Mouse (Mus musculus): Measurements from ENCODE around the gene Zfp143. TPM values are rescaled to one million over a fixed set of nuclear protein-coding genes. Genes with fewer than 3 reads are reported as not detected.

Gene Zfp143
- total RNA-seq, 1 experiment from 2014 or later: 10.9 TPM

DNA sequence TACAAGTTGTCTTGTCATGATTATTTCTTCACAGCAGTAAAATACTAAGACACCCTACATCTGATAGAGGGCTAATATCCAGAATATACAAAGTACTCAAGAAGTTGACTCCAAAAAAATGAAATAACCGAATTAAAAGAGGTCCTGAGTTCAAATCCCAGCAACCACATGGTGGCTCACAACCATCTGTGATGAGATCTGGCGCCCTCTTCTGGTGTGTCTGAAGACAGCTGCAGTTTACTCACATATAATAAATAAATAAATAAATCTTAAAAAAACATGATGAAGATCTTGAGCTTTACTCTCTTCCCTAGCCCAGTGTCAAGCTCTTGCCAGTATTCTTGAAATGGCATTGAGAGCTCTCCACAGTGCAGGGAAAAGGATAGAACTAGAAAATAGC is 77.5 kb downstream of the Zfp143 start:
- no peak for DNase-seq

DNA sequence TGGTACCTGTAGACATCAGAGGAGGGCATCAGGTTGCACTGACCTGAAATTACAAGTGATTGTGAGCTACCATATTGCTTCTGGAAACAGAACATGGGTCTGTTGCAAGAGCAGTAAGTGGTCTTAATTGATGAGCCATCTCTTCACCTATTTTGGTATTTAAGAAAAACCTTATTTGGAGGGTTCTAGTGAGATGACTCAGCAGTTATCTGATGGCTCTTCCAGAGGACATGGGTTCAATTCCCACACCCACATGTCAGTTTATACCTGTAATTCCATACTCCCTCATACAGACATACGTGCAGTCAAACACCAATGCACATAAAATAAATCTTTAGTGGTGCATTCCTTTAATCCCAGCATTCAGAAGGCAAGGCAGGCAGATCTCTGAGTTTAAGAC is 82.8 kb downstream of the Zfp143 start:
- no peak for DNase-seq

Other genes starting within 250 kb of the Zfp143 start
- 0.64 and 0.78 TPM in 2 replicates for gene Scube2, start 195.5 kb upstream of the Zfp143 start, total RNA-seq (2021)
- gene Dennd5a, start 100.7 kb upstream of the Zfp143 start, total RNA-seq (2021): 128 and 133 TPM in 2 replicates
- 37.5 and 46.1 TPM in 2 replicates for gene Tmem41b, start 74.3 kb upstream of the Zfp143 start, total RNA-seq (2021)
- gene Ipo7, start 42.9 kb upstream of the Zfp143 start, total RNA-seq (2021): 95.0 and 96.7 TPM in 2 replicates
- 13.8 and 15.3 TPM in 2 replicates for gene Wee1, start 60.8 kb downstream of the Zfp143 start, total RNA-seq (2021)
- gene Swap70, start 160.5 kb downstream of the Zfp143 start, total RNA-seq (2021): 17.2 and 28.1 TPM in 2 replicates

Data from adrenal gland, postnatal 14 days (tissue).